In the genomic region with DNA sequence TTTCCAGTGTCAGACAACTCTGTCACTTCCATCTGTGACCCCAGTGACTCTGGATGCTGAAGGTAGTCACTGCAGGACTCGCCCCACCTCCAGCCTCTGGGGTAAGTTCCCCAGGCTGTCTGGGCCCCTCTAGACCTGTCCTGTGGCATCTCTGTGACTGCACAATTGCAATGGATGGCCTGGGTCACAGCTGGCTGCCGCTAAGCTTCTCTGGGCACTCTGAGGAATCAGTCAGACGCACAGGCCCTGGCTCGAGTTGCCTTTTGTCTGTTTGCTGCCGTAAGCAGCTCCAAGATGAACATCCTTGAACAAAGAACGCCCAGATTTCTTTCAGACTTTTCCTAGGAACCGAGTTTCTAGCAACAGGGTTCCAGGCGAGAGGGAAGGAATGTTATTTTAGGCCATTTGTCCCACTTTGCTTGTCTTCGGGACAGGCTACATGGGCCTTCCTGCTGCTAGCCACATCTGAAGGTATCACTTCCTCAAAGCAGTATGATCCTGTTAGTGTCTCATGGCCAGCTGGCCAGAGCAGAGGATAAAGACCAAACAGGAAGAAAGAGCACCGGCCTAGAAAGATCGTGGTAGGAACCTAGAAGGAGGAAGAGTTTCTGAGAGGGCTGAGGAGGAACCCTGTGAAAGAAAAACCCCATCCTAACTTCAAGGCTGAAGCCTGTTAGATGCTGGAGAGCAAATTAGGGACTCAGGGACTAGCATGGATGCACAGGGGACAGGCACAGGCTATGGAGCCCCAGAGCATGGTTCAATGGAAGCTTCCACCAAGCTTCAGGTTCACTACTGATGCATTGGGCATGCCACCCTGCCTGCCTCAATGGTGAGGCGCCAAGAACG, we compare ENCODE assay signal across 13 mouse cellular contexts. TPM values are rescaled to one million over a fixed set of nuclear protein-coding genes. Genes with fewer than 3 reads are reported as not detected.
A peak's percentile ranks its signal among the peaks of the same experiment; 100 is the strongest.
DNase-seq lines count a peak whose midpoint lies in the region; ATAC-seq lines count a peak whose summit lies in the region.
"Had no signal": no experiment of that assay in that cellular context is flagged by ENCODE, and none has a peak within 500 bp of the region (broad histone marks: within the 10 kb centered on the region; RNA-seq: fewer than 3 reads in every experiment).

No protein-coding gene starts in this region.

- no peak for DNase-seq in hindbrain, embryonic 10.5 days (ENCODE audit: low spot score)
- peak; percentile 66 for DNase-seq in 416B (ENCODE audit: low read depth)
- peak; percentile 13 for DNase-seq in Muller cell, postnatal 12 days (ENCODE audit: inconsistent ontology term)
- DNase-seq in lung, postnatal 25 days (ENCODE audit: low spot score), result peak; percentile 24
- no peak for DNase-seq in cerebellum, adult 11 months
- no peak for DNase-seq in cerebellum, postnatal 36 days
- DNase-seq in frontal cortex, adult 2 months (ENCODE audit: extremely low spot score in 1 of 2, low spot score in 1 of 2), result no peak
- DNase-seq: cerebellum, adult 9-10 months; kidney, postnatal 10 days; midbrain, embryonic 14.5 days had no signal

- H3K27me3 ChIP-seq in hindbrain, embryonic 10.5 days (ENCODE audit: insufficient read depth, poor library complexity, severe bottlenecking), result no peaks in the 10 kb centered on the region
- 0 out of 2 replicates have a peak, but pooled peaks cover 4% of the 10 kb centered on the region for H3K27me3 ChIP-seq in hindbrain, embryonic 13.5 days
- H3K27me3 ChIP-seq: liver, embryonic 15.5 days had no signal

- peaks cover 24% of the 10 kb centered on the region for H3K4me1 ChIP-seq in hindbrain, embryonic 10.5 days (replicated peaks)
- peaks cover 23% of the 10 kb centered on the region for H3K4me1 ChIP-seq in hindbrain, embryonic 13.5 days (replicated peaks)
- H3K4me1 ChIP-seq: liver, embryonic 15.5 days had no signal

- H3K9me3 ChIP-seq in hindbrain, embryonic 10.5 days, result no peaks in the 10 kb centered on the region
- no peaks in the 10 kb centered on the region for H3K9me3 ChIP-seq in hindbrain, embryonic 13.5 days
- H3K9me3 ChIP-seq: heart, embryonic 13.5 days; liver, embryonic 15.5 days had no signal

- H3K36me3 ChIP-seq in hindbrain, embryonic 10.5 days, result no peaks in the 10 kb centered on the region
- no peaks in the 10 kb centered on the region for H3K36me3 ChIP-seq in hindbrain, embryonic 13.5 days
- H3K36me3 ChIP-seq: heart, embryonic 13.5 days; liver, embryonic 15.5 days had no signal

- 43% methylated on average over 13 of the region's 13 CpGs for WGBS in hindbrain, embryonic 10.5 days
- WGBS in hindbrain, embryonic 13.5 days, result 46% methylated on average over 13 of the region's 13 CpGs

- ATAC-seq in hindbrain, embryonic 13.5 days (ENCODE audit: low FRiP score), result no peak

- H3K4me2 ChIP-seq in hindbrain, embryonic 13.5 days, result no peak overlapping the region
- H3K4me2 ChIP-seq: heart, embryonic 13.5 days; liver, embryonic 15.5 days had no signal

- peak overlapping the region; percentile 50 for H3K27ac ChIP-seq in hindbrain, embryonic 10.5 days
- H3K27ac ChIP-seq in hindbrain, embryonic 13.5 days, result no peak overlapping the region
- H3K27ac ChIP-seq: heart, embryonic 13.5 days; liver, embryonic 15.5 days had no signal

- H3K9ac ChIP-seq in hindbrain, embryonic 13.5 days, result no peak overlapping the region
- H3K9ac ChIP-seq: heart, embryonic 13.5 days; liver, embryonic 15.5 days had no signal

- H3K4me3 ChIP-seq in hindbrain, embryonic 10.5 days, result no peak overlapping the region
- H3K4me3 ChIP-seq in hindbrain, embryonic 13.5 days, result no peak overlapping the region
- H3K4me3 ChIP-seq: heart, embryonic 13.5 days; liver, embryonic 15.5 days had no signal

RNA-seq across cellular contexts. Expression of a gene that starts 31.2 kb away (rescaled TPM):
- 0.07 and 0.09 TPM in 2 replicates for polyA plus RNA-seq in hindbrain, embryonic 10.5 days (2016; fragmentation: Nextera tagmentation; extraction: Ambion mirVana)
- polyA plus RNA-seq in hindbrain, embryonic 13.5 days (2015; fragmentation: Nextera tagmentation; extraction: Ambion mirVana), result 0.45 and 0.53 TPM in 2 replicates
- 12.9 and 14.1 TPM in 2 replicates for polyA plus RNA-seq in frontal cortex, adult 2 months (2012; rRNA removed)

Comparison
In these comparisons a context has a peak if more than half of its experiments do, and no peak if none do; other contexts are left out.
1. DNase-seq: peak in 416B (single experiment), Muller cell, postnatal 12 days (single experiment) and lung, postnatal 25 days (single experiment); none in hindbrain, embryonic 10.5 days (single experiment), cerebellum, adult 11 months (single experiment), cerebellum, postnatal 36 days (0 of 2) and frontal cortex, adult 2 months (0 of 2).